Mouse (Mus musculus) brain, embryonic 14.5 days (tissue): ENCODE measurements around the gene Tnfsf12.

Experiments used
- CTCF ChIP-seq: fragments of 200-500 bp; IDR thresholded peaks from 2 replicates; pipeline ENCODE4 v1.5.1; 2012; ENCODE audit warnings: inconsistent platforms, mild to moderate bottlenecking, moderate library complexity, borderline replicate concordance; ENCODE audit not compliant: insufficient read depth, insufficient read length; ENCODE audit errors: extremely low read depth
- POLR2A ChIP-seq: fragments of 200-500 bp; IDR thresholded peaks from 2 replicates; pipeline ENCODE4 v1.6.1; 2012; ENCODE audit warnings: mild to moderate bottlenecking, inconsistent platforms, borderline replicate concordance; ENCODE audit not compliant: poor library complexity, insufficient read depth, insufficient read length, severe bottlenecking; ENCODE audit errors: extremely low read depth

- TF ChIP-seq CTCF (no peak), POLR2A (peak; percentile 49; the same call in 1 of the 2 replicates)
Observed at GRCm38 (mm10) chr11:69670786-69671725, 24.6 kb downstream of the Tnfsf12 start.
